Mouse (Mus musculus): ENCODE results near the gene Pik3r1. TPM values are rescaled to one million over a fixed set of nuclear protein-coding genes. Genes with fewer than 3 reads are reported as not detected.

The Pik3r1 gene
- polyA plus RNA-seq, 1 experiment from 2014 or later: 38.8 TPM

GRCm38 (mm10) chr13:101732675-101733074 lies 35.3 kb downstream of the Pik3r1 start:
- Histone ChIP-seq H3K4me3 (no peak overlapping the region), H3K27me3 (no peaks in the 10 kb centered on the region), H3K4me1 (peaks cover 61% of the 10 kb centered on the region), H3K9me3 (no peaks in the 10 kb centered on the region), H3K36me3 (no peaks in the 10 kb centered on the region), H3K27ac (no peak overlapping the region), H3K9ac (no peak overlapping the region), H3K4me2 (peak overlapping the region; percentile 32)
- ATAC-seq (ENCODE audit: insufficient number of reproducible peaks, insufficient read depth, low FRiP score, low TSS enrichment, low read depth): no peak
- WGBS: 33% methylated on average over 10 of the region's 10 CpGs

DNA sequence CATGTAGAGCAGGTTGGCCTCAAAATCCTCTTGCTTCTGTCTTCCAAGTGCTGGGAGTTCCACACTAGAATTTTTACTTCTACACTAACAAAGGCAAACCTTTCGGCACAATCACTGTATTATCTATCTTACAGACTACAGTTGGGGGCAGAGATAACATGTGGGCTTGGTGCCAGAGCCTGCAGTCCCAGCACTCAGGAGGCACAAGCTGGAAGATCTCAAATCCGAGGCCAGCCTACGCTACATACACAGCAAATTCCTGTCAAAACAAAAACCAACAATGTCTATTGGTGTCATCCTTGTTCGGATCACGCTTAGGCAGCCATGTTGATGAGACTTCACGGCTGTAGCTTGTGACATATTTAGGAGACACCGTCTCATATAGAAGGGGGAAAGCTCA lies 36.2 kb downstream of the Pik3r1 start:
- no peak for ATAC-seq (ENCODE audit: insufficient number of reproducible peaks, insufficient read depth, low FRiP score, low TSS enrichment, low read depth)
- H3K27ac ChIP-seq: no peak overlapping the region
- H3K9ac ChIP-seq: no peak overlapping the region
- no peaks in the 10 kb centered on the region for H3K27me3 ChIP-seq
- H3K4me3 ChIP-seq: no peak overlapping the region
- H3K36me3 ChIP-seq: no peaks in the 10 kb centered on the region
- 60% methylated on average over 7 of the region's 7 CpGs for WGBS
- H3K4me1 ChIP-seq: peaks cover 58% of the 10 kb centered on the region
- no peak overlapping the region; the same call in 1 of the 2 replicates for H3K4me2 ChIP-seq
- no peaks in the 10 kb centered on the region for H3K9me3 ChIP-seq

DNA sequence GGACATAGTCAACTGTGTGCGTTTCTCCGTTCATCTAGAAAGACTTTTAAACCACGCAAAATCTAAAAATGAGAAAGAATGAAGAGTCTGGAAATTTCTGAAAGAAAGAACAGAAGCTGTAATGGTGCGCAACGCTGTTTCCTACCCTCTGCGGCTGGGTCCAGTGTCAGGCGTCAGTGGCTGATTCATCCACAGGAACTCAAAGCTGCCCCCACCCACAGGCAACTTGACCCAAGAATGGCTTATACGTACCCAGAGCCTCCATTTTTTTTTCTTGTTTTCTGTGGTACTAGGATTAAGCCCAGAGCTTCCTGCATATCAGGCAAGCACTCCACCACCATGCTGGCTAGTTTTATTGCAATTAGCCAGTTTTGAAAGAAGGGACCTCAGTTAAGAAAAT lies 37.7 kb downstream of the Pik3r1 start:
- Histone ChIP-seq H3K4me3 (no peak overlapping the region), H3K4me1 (peaks cover 45% of the 10 kb centered on the region), H3K4me2 (no peak overlapping the region), H3K9ac (no peak overlapping the region), H3K27me3 (no peaks in the 10 kb centered on the region), H3K36me3 (no peaks in the 10 kb centered on the region), H3K9me3 (no peaks in the 10 kb centered on the region), H3K27ac (peak overlapping the region; percentile 60; the same call in 1 of the 2 replicates)
- 60% methylated on average over 8 of the region's 8 CpGs for WGBS
- no peak for ATAC-seq (ENCODE audit: insufficient number of reproducible peaks, insufficient read depth, low FRiP score, low TSS enrichment, low read depth)

- ATAC-seq (ENCODE audit: insufficient number of reproducible peaks, insufficient read depth, low FRiP score, low TSS enrichment, low read depth): no peak
- H3K27me3 ChIP-seq: no peaks in the 10 kb centered on the region
- no peak overlapping the region for H3K9ac ChIP-seq
- peak overlapping the region; percentile 73 for H3K27ac ChIP-seq
- H3K4me1 ChIP-seq: peaks cover 44% of the 10 kb centered on the region
- no peak overlapping the region for H3K4me3 ChIP-seq
- H3K36me3 ChIP-seq: no peaks in the 10 kb centered on the region
- WGBS: 38% methylated on average over 4 of the region's 4 CpGs
- H3K4me2 ChIP-seq: peak overlapping the region; percentile 9; the same call in 1 of the 2 replicates
- no peaks in the 10 kb centered on the region for H3K9me3 ChIP-seq
These were observed 38.6 kb downstream of the Pik3r1 start for GRCm38 (mm10) chr13:101729248-101730055.

- H3K36me3 ChIP-seq: no peaks in the 10 kb centered on the region
- no peaks in the 10 kb centered on the region for H3K27me3 ChIP-seq
- H3K9ac ChIP-seq: no peak overlapping the region
- H3K27ac ChIP-seq: peak overlapping the region; percentile 73; the same call in 1 of the 2 replicates
- H3K4me1 ChIP-seq: peaks cover 48% of the 10 kb centered on the region
- no peak overlapping the region for H3K4me3 ChIP-seq
- WGBS: 54% methylated on average over 7 of the region's 7 CpGs
- no peak overlapping the region for H3K4me2 ChIP-seq
- H3K9me3 ChIP-seq: no peaks in the 10 kb centered on the region
- ATAC-seq (ENCODE audit: insufficient number of reproducible peaks, insufficient read depth, low FRiP score, low TSS enrichment, low read depth): no peak
These were observed 39.2 kb downstream of the Pik3r1 start for GRCm38 (mm10) chr13:101728816-101729215.

- Histone ChIP-seq H3K36me3 (no peaks in the 10 kb centered on the region), H3K9ac (no peak overlapping the region), H3K27me3 (no peaks in the 10 kb centered on the region), H3K4me3 (no peak overlapping the region), H3K9me3 (no peaks in the 10 kb centered on the region), H3K4me2 (no peak overlapping the region), H3K27ac (no peak overlapping the region), H3K4me1 (peaks cover 46% of the 10 kb centered on the region)
- ATAC-seq (ENCODE audit: insufficient number of reproducible peaks, insufficient read depth, low FRiP score, low TSS enrichment, low read depth): no peak
- 78% methylated on average over 3 of the region's 3 CpGs for WGBS
These were observed 39.7 kb downstream of the Pik3r1 start for GRCm38 (mm10) chr13:101728300-101728699.

- Histone ChIP-seq H3K27me3 (no peaks in the 10 kb centered on the region), H3K9me3 (no peaks in the 10 kb centered on the region), H3K9ac (no peak overlapping the region), H3K36me3 (no peaks in the 10 kb centered on the region), H3K4me1 (peaks cover 42% of the 10 kb centered on the region), H3K27ac (no peak overlapping the region), H3K4me2 (no peak overlapping the region), H3K4me3 (no peak overlapping the region)
- ATAC-seq (ENCODE audit: insufficient number of reproducible peaks, insufficient read depth, low FRiP score, low TSS enrichment, low read depth): no peak
- WGBS: 44% methylated on average over 5 of the region's 5 CpGs
These were observed 40.2 kb downstream of the Pik3r1 start for GRCm38 (mm10) chr13:101727837-101728236.

DNA sequence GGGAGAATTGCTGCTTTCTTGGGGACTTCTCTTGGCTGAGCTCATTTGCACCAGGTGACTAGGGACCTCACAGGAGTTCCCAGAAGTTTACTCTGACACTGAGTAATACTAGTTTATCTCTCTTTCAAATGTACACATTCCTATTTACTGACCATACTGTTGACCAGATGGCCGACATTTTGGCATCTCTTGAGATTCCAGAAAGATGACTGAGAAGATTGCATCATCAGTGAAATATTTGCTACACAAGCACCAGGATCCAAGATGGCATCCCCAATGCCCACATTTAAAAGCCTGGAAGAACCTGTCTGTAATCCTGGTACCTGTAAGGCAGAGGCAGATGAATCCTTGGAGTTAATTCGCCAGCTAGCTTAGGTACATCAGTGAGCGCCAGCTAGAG lies 41.1 kb downstream of the Pik3r1 start:
- H3K27ac ChIP-seq: no peak overlapping the region
- H3K9me3 ChIP-seq: no peaks in the 10 kb centered on the region
- no peak for ATAC-seq (ENCODE audit: insufficient number of reproducible peaks, insufficient read depth, low FRiP score, low TSS enrichment, low read depth)
- H3K9ac ChIP-seq: no peak overlapping the region
- H3K36me3 ChIP-seq: no peaks in the 10 kb centered on the region
- H3K4me3 ChIP-seq: no peak overlapping the region
- peaks cover 42% of the 10 kb centered on the region for H3K4me1 ChIP-seq
- no peaks in the 10 kb centered on the region for H3K27me3 ChIP-seq
- no peak overlapping the region for H3K4me2 ChIP-seq
- WGBS: 94% methylated on average over 3 of the region's 3 CpGs

- peaks cover 32% of the 10 kb centered on the region for H3K4me1 ChIP-seq
- WGBS: 74% methylated on average over 9 of the region's 9 CpGs
- H3K9me3 ChIP-seq: no peaks in the 10 kb centered on the region
- H3K27ac ChIP-seq: no peak overlapping the region
- no peaks in the 10 kb centered on the region for H3K36me3 ChIP-seq
- no peak overlapping the region for H3K4me3 ChIP-seq
- H3K9ac ChIP-seq: no peak overlapping the region
- no peak overlapping the region for H3K4me2 ChIP-seq
- no peaks in the 10 kb centered on the region for H3K27me3 ChIP-seq
- ATAC-seq (ENCODE audit: insufficient number of reproducible peaks, insufficient read depth, low FRiP score, low TSS enrichment, low read depth): no peak
These were observed 46.0 kb downstream of the Pik3r1 start for GRCm38 (mm10) chr13:101721901-101722595.

DNA sequence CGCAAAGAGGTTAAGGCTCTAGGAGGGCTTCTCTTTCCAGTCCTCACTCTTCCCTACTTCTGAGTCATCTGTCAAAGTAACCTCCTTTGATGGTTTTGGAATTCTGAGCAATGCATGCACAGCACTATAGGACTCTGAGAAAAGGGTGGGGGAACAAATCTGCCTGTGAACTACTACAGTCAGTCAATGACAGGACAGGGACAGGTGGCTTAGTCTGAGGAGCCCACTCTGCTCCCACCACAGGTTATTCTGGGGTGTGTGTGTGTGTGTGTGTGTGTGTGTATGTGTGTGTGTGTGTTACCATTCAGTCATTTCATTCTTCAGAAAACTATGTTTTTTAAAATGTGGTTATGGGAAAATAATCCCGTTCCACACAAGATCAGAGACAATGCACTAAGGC lies 46.9 kb downstream of the Pik3r1 start:
- Histone ChIP-seq H3K4me2 (no peak overlapping the region), H3K9ac (no peak overlapping the region), H3K27me3 (no peaks in the 10 kb centered on the region), H3K27ac (no peak overlapping the region), H3K36me3 (no peaks in the 10 kb centered on the region), H3K4me3 (no peak overlapping the region), H3K4me1 (peaks cover 32% of the 10 kb centered on the region), H3K9me3 (no peaks in the 10 kb centered on the region)
- WGBS: 90% methylated on average over 1 of the region's 2 CpGs
- ATAC-seq (ENCODE audit: insufficient number of reproducible peaks, insufficient read depth, low FRiP score, low TSS enrichment, low read depth): no peak

GRCm38 (mm10) chr13:101719312-101719870 lies 48.6 kb downstream of the Pik3r1 start:
- Histone ChIP-seq H3K4me3 (no peak overlapping the region), H3K27me3 (no peaks in the 10 kb centered on the region), H3K4me2 (peak overlapping the region; percentile 37), H3K36me3 (no peaks in the 10 kb centered on the region), H3K4me1 (peaks cover 32% of the 10 kb centered on the region), H3K9me3 (no peaks in the 10 kb centered on the region), H3K27ac (peak overlapping the region; percentile 23), H3K9ac (no peak overlapping the region)
- WGBS: 8% methylated on average over 11 of the region's 11 CpGs
- ATAC-seq (ENCODE audit: insufficient number of reproducible peaks, insufficient read depth, low FRiP score, low TSS enrichment, low read depth): no peak

All from embryonic facial prominence, embryonic 13.5 days (tissue).